Mouse (Mus musculus) neural tube, embryonic 14.5 days (tissue): ENCODE measurements at regions not wholly inside any gene's neighbourhood (a gene's known extent, or its start where the extent isn't known, plus 50 kb on each side); places are given as distances from the start of the nearest gene placed in this dataset.

Experiments
- ATAC-seq: fragments of 200-750 bp; cut with Nextera tagmentation; 2 replicates; pipeline ENCODE4 v1.8.0; 2017; ENCODE audit warnings: low read depth, mild to moderate bottlenecking, moderate TSS enrichment, moderate library complexity
- H3K27ac ChIP-seq: fragments of 300-500 bp; sonication (generic); 2 replicates; pipeline ENCODE4 v1.5.1; 2014; ENCODE audit warnings: low read depth, mild to moderate bottlenecking, control low read depth, low read length, moderate library complexity, mixed read lengths
- H3K27me3 ChIP-seq: fragments of 300-500 bp; sonication (generic); 2 replicates; pipeline ENCODE4 v1.6.1; 2014; ENCODE audit warnings: low read length; ENCODE audit not compliant: control insufficient read depth, insufficient read depth
- H3K36me3 ChIP-seq: fragments of 300-500 bp; sonication (generic); 2 replicates; pipeline ENCODE4 v1.6.1; 2014; ENCODE audit warnings: low read length, mixed read lengths; ENCODE audit not compliant: control insufficient read depth, insufficient read depth
- H3K4me1 ChIP-seq: fragments of 300-500 bp; sonication (generic); 2 replicates; pipeline ENCODE4 v1.6.1; 2014; ENCODE audit warnings: low read length; ENCODE audit not compliant: control insufficient read depth, insufficient read depth
- H3K4me2 ChIP-seq: fragments of 300-500 bp; sonication (generic); 2 replicates; pipeline ENCODE4 v1.6.1; 2014; ENCODE audit warnings: mild to moderate bottlenecking, low read depth, low read length, control low read depth
- H3K4me3 ChIP-seq: fragments of 300-500 bp; sonication (generic); 2 replicates; pipeline ENCODE4 v1.5.1; 2014; ENCODE audit warnings: low read depth, low read length, control low read depth, mixed read lengths
- H3K9ac ChIP-seq: fragments of 300-500 bp; sonication (generic); replicated peaks from 2 replicates; pipeline ENCODE4 v1.6.1; 2014; ENCODE audit warnings: low read depth, mild to moderate bottlenecking, control low read depth, low read length, mixed read lengths
- H3K9me3 ChIP-seq: fragments of 300-500 bp; sonication (generic); 2 replicates; pipeline ENCODE4 v1.6.1; 2016; ENCODE audit warnings: low read length; ENCODE audit not compliant: control insufficient read depth
- WGBS: fragments of 180-500 bp; shearing (Covaris S2); extraction: QIAGEN DNeasy Blood & Tissue Kit; methylation state at CpG from one replicate; pipeline ENCODE4 v1.1.7; 2014; 5-methylcytosine and 5-hydroxymethylcytosine counted together

DNA sequence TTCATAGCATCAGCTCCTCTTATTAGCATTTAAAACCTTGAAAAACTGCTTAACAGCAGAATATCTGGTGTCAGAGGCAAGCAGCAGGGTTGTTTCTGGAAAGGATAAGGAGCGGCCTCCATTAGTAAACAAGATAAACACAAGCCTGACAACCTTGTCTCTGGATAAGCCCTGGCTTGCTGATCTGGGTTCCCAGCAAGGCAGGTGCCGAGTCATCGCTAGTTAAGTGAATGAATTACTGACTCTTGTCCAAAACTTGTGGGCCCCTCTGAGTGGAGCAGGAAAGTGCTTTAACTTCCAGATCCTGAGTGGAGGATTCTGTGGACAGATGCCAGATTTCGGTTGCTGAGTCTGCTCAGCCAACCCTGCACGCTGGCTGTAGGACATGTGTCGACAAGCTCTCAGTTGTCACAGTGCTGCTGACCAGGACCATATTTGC lies 85.6 kb upstream of the Lgalsl start:
- no peak overlapping the region for H3K9ac ChIP-seq
- no peak overlapping the region for H3K4me3 ChIP-seq
- 0 out of 2 replicates have a peak, but pooled peaks cover 7% of the 10 kb centered on the region for H3K4me1 ChIP-seq
- H3K4me2 ChIP-seq = no peak overlapping the region
- H3K27me3 ChIP-seq = no peaks in the 10 kb centered on the region
- 76% methylated on average over 6 of the region's 6 CpGs for WGBS
- no peak overlapping the region for H3K27ac ChIP-seq
- no peaks in the 10 kb centered on the region for H3K36me3 ChIP-seq
- no peaks in the 10 kb centered on the region for H3K9me3 ChIP-seq
- no peak for ATAC-seq

DNA sequence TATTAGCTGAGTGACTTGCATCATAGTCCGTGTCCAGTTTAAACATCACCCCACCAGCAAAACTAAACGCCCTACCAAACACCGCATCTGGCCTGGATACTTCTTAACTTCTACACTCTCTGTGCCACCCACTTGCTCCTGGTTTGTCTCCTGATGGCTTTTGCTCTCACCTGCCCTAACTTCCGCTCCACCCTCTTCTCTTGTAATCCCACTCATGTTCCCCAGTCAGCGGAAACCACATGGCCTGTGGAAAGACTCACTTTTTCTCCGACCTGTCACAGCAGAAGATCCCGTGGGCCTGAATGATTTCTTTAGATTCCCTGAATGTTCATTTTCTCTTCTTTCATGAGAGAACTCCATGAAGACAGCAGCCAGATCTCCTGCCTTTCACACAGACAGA lies 86.1 kb upstream of the Lgalsl start:
- 93% methylated on average over 7 of the region's 7 CpGs for WGBS
- no peak for ATAC-seq
- Histone ChIP-seq H3K9ac (no peak overlapping the region), H3K4me2 (no peak overlapping the region), H3K9me3 (no peaks in the 10 kb centered on the region), H3K36me3 (no peaks in the 10 kb centered on the region), H3K4me3 (no peak overlapping the region), H3K4me1 (0 out of 2 replicates have a peak, but pooled peaks cover 7% of the 10 kb centered on the region), H3K27me3 (no peaks in the 10 kb centered on the region), H3K27ac (no peak overlapping the region)

DNA sequence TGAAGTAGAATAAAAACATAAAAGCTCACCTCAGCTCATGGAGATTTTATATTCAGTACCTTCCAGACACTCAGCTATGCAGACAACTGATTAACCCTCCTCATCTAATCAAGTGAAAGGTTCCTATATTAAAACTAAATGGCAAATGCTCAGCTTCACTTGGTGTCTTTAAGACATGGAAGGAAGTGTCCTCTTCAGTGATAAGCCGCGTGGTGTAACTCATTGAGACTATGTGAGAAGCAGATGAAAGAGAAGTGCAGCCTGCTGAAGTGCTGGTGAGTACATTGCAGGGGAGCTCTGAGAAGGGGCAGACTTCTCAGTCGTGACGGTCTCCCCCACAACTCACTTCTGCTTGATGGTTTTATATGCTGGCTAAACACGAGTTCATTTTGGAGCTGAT lies 86.6 kb upstream of the Lgalsl start:
- 62% methylated on average over 5 of the region's 5 CpGs for WGBS
- Histone ChIP-seq H3K4me3 (no peak overlapping the region), H3K27me3 (no peaks in the 10 kb centered on the region), H3K36me3 (no peaks in the 10 kb centered on the region), H3K9me3 (no peaks in the 10 kb centered on the region), H3K4me2 (no peak overlapping the region), H3K9ac (no peak overlapping the region), H3K27ac (no peak overlapping the region), H3K4me1 (0 out of 2 replicates have a peak, but pooled peaks cover 7% of the 10 kb centered on the region)
- ATAC-seq = no peak

DNA sequence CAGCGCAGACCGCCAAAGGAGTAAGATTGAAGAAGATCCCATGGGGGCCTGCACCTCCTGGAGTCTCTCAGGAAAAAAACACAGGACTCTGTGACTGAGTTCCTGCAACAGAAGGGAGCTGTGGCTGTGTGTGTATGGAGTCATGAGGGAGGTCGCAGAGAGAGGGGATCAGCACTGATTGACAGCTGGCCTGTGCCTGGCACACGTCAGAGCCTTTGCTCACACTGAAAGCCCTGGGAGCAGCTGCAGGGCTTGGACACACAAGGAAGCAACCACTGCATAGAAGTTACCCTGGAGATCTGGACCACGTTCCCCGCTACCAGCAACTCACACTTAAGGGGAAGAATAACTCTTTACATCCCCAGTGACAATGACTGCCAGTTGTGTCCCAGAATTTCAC lies 92.3 kb upstream of the Lgalsl start:
- H3K4me2 ChIP-seq = no peak overlapping the region
- no peak overlapping the region for H3K4me3 ChIP-seq
- H3K9ac ChIP-seq = no peak overlapping the region
- no peak overlapping the region for H3K27ac ChIP-seq
- ATAC-seq = no peak
- H3K36me3 ChIP-seq = no peaks in the 10 kb centered on the region
- no peaks in the 10 kb centered on the region for H3K27me3 ChIP-seq
- 45% methylated on average over 6 of the region's 6 CpGs for WGBS
- H3K9me3 ChIP-seq = no peaks in the 10 kb centered on the region
- H3K4me1 ChIP-seq = no peaks in the 10 kb centered on the region

DNA sequence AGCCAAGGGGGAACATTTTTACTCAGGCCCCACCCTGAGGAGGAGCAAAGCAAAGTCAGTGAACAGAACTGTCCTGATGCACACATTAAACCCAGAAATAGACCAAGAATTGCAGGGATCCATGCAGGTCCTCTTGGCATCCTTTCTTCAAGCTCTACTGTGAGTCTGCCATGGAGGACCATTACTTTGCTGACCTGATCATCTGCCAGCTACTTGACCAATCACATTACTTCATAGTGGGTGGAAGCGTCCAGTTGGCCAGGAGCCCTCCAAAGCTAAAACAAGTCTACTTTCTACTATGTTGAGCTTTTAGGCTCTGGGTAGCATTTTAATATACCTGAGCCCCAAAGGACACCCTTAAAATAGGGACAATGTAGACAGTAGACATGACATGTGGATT lies 98.6 kb upstream of the Lgalsl start:
- H3K27ac ChIP-seq = no peak overlapping the region
- 97% methylated on average over 1 of the region's 1 CpGs for WGBS
- no peaks in the 10 kb centered on the region for H3K9me3 ChIP-seq
- ATAC-seq = no peak
- H3K27me3 ChIP-seq = no peaks in the 10 kb centered on the region
- H3K9ac ChIP-seq = no peak overlapping the region
- no peak overlapping the region for H3K4me3 ChIP-seq
- H3K4me2 ChIP-seq = no peak overlapping the region
- H3K36me3 ChIP-seq = no peaks in the 10 kb centered on the region
- H3K4me1 ChIP-seq = no peaks in the 10 kb centered on the region

DNA sequence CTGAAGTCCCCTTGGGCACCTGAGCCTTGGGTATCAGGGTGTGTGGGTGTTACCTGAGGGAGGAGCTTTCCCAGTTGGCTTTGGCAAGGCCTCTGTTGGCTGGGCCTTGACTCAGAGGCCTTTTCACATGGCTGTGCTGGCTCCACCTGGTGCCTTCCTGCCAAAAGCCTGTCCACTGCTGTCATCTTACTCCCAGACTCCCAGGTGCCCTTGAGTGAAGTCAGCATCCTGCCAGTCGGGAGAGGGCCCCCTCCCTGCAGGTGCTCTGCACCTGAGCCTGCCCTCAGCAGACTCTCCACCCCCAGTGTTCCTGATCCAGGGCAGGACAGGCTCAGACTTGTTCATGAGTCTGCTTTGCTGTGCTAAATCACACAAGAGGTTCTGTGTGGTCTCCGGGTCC lies 99.2 kb upstream of the Lgalsl start:
- no peaks in the 10 kb centered on the region for H3K9me3 ChIP-seq
- H3K27ac ChIP-seq = no peak overlapping the region
- no peaks in the 10 kb centered on the region for H3K36me3 ChIP-seq
- ATAC-seq = no peak
- H3K4me3 ChIP-seq = no peak overlapping the region
- WGBS = 70% methylated on average over 2 of the region's 2 CpGs
- H3K27me3 ChIP-seq = no peaks in the 10 kb centered on the region
- H3K4me1 ChIP-seq = no peaks in the 10 kb centered on the region
- H3K9ac ChIP-seq = no peak overlapping the region
- H3K4me2 ChIP-seq = no peak overlapping the region

DNA sequence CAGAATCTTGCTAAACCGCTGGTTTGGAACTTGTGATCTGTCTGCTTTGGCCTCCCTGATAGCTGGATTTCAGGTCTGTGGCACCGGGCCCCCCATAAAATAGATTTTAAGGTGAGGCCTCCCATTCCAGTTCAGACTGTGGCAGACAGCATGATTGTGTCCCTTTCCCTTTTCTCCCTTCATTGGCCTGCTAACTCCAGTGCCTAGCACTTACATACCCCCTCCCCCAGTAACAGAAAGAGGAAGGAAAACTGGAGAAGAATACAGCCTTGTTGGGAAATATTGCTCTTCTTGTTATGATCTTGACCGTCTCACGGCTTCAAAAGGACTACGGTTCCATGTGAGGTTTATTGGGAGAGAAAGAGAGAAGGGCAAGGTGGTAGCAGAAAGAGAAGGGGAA lies 99.7 kb upstream of the Lgalsl start:
- no peak overlapping the region for H3K9ac ChIP-seq

DNA sequence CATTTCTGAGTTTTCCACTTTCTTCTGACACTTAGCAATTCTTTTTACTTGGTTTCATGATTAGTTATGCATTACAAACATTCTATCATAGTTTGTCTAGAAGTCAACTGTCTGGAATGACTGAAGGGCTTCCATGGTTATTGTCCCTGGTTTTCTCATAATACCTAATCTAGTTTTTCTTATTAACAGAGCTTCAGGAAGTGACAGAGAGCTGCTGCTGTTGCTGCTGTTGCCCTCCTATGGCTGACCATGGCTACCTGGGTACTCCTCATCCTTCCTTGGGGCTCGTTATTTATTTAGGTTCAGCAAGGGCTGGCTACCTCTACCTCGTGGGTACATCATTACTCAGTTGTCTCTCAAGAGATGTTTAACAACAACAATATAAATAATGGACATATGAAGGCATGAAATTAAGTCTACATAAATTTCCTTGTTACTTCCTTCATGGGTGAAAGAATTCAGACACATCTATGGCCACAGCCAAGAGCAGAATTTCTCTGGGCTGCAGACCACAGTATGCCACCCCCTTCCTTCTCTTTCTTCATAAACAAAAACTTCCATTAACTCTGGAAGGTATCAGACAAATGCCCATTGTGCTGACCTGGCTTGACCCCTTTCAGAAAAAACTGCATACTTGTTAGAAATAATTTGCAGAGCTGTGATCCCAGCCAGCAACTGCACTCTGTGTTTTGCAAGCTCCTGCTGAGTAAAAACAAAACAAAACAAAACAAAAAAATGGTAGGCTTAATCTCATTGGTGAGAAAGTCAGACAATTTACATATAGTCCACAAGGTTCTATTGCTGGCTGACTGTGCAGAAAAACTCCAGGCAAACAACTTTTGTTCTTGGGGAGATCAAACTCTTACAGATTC lies 103.6 kb upstream of the Lgalsl start:
- Histone ChIP-seq H3K36me3 (no peaks in the 10 kb centered on the region), H3K9ac (no peak overlapping the region), H3K27ac (no peak overlapping the region), H3K4me3 (no peak overlapping the region), H3K4me2 (no peak overlapping the region), H3K4me1 (no peaks in the 10 kb centered on the region), H3K27me3 (no peaks in the 10 kb centered on the region), H3K9me3 (no peaks in the 10 kb centered on the region)
- 47% methylated on average over 2 of the region's 2 CpGs for WGBS
- no peak for ATAC-seq

More for the DNA sequence above, 99.7 kb upstream of the Lgalsl start:
- ATAC-seq = no peak
- H3K4me3 ChIP-seq = no peak overlapping the region
- no peaks in the 10 kb centered on the region for H3K27me3 ChIP-seq
- no peak overlapping the region for H3K27ac ChIP-seq
- H3K9me3 ChIP-seq = no peaks in the 10 kb centered on the region
- WGBS = 93% methylated on average over 5 of the region's 5 CpGs
- H3K36me3 ChIP-seq = no peaks in the 10 kb centered on the region
- H3K4me2 ChIP-seq = no peak overlapping the region
- no peaks in the 10 kb centered on the region for H3K4me1 ChIP-seq

DNA sequence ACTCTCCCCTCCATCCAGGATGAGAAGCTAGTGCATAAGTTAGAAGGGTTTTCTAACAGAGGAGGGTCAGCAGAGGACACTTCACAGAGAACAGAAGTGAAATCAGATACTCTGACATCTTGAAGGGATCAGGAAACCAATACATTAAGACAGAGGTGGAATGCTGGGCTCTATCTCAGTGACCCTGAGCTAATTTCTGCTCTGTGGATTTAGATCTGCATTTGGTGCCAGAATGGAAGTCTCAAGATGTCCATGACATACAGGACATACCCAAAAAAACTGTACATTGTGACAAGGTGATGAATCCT lies 104.2 kb upstream of the Lgalsl start:
- Histone ChIP-seq H3K4me3 (no peak overlapping the region), H3K36me3 (no peaks in the 10 kb centered on the region), H3K27me3 (no peaks in the 10 kb centered on the region), H3K4me1 (no peaks in the 10 kb centered on the region), H3K9ac (no peak overlapping the region), H3K27ac (no peak overlapping the region), H3K4me2 (no peak overlapping the region), H3K9me3 (no peaks in the 10 kb centered on the region)
- no peak for ATAC-seq
